ENCODE assay signal across 8 mouse cellular contexts in genomic region chr16:90379897-90380296, GRCm38 (mm10). TPM values are rescaled to one million over a fixed set of nuclear protein-coding genes. Genes with fewer than 3 reads are reported as not detected.
DNase-seq lines count a peak whose midpoint lies in the region; ATAC-seq lines count a peak whose summit lies in the region.

No protein-coding gene starts in this region.

- H3K9ac ChIP-seq in heart, embryonic 12.5 days, result no peak overlapping the region
- H3K9ac ChIP-seq in intestine, embryonic 14.5 days (ENCODE audit: low read length), result no peak overlapping the region
- H3K9ac ChIP-seq in midbrain, embryonic 15.5 days, result no peak overlapping the region

- H3K9me3 ChIP-seq in heart, embryonic 12.5 days (replicated peaks), result peaks cover 7% of the 10 kb centered on the region; the same call in 1 of the 2 replicates
- H3K9me3 ChIP-seq in intestine, embryonic 14.5 days (ENCODE audit: control insufficient read depth, low read length), result no peaks in the 10 kb centered on the region
- no peaks in the 10 kb centered on the region for H3K9me3 ChIP-seq in midbrain, embryonic 15.5 days

- no peaks in the 10 kb centered on the region for H3K36me3 ChIP-seq in heart, embryonic 12.5 days
- no peaks in the 10 kb centered on the region for H3K36me3 ChIP-seq in intestine, embryonic 14.5 days (ENCODE audit: control insufficient read depth, insufficient read depth, low read length)
- H3K36me3 ChIP-seq in midbrain, embryonic 15.5 days (replicated peaks), result no peaks in the 10 kb centered on the region

- H3K4me2 ChIP-seq in heart, embryonic 12.5 days, result no peak overlapping the region
- no peak overlapping the region for H3K4me2 ChIP-seq in intestine, embryonic 14.5 days (ENCODE audit: low read length)
- no peak overlapping the region for H3K4me2 ChIP-seq in midbrain, embryonic 15.5 days

- no peak overlapping the region for H3K4me3 ChIP-seq in heart, embryonic 12.5 days
- H3K4me3 ChIP-seq in intestine, embryonic 14.5 days (ENCODE audit: low read depth, low read length), result no peak overlapping the region
- no peak overlapping the region for H3K4me3 ChIP-seq in midbrain, embryonic 15.5 days

- intact Hi-C loops in left cerebral cortex, postnatal 36 days (cut with DNase I), result loop anchor here (1.0 to 10.0 kb wide), 4 partner anchors 53 to 333 kb away; no protein-coding TSS in a partner anchor

- DNase-seq in heart, adult 18-20 months, result peak; percentile 63 to 87
- peak; percentile 58 for DNase-seq in cerebellum, adult 9-11 months
- peak; percentile 59 for DNase-seq in gastrocnemius, adult 18-20 months (ENCODE audit: low spot score)
- peak; percentile 89 for DNase-seq in intestine, embryonic 14.5 days (ENCODE audit: low spot score)
- peak; percentile 62 to 63 for DNase-seq in left cerebral cortex, postnatal 36 days (ENCODE audit: low spot score in 2 of 2)
- DNase-seq in spleen, postnatal 10 days (ENCODE audit: low spot score in 2 of 2), result peak; percentile 37 to 79

- H3K4me1 ChIP-seq in heart, embryonic 12.5 days (replicated peaks), result peaks cover 25% of the 10 kb centered on the region
- peaks cover 16% of the 10 kb centered on the region for H3K4me1 ChIP-seq in intestine, embryonic 14.5 days (replicated peaks; ENCODE audit: control insufficient read depth, insufficient read depth, low read length)
- H3K4me1 ChIP-seq in midbrain, embryonic 15.5 days, result peaks cover 9% of the 10 kb centered on the region

- H3K27me3 ChIP-seq in heart, embryonic 12.5 days (replicated peaks), result peaks cover 5% of the 10 kb centered on the region; the same call in 1 of the 2 replicates
- 0 out of 2 replicates have a peak, but pooled peaks cover 8% of the 10 kb centered on the region for H3K27me3 ChIP-seq in intestine, embryonic 14.5 days (replicated peaks; ENCODE audit: control insufficient read depth, insufficient read depth, low read length)
- H3K27me3 ChIP-seq in midbrain, embryonic 15.5 days (replicated peaks), result peaks cover 6% of the 10 kb centered on the region

- no peak for ATAC-seq in heart, embryonic 12.5 days (ENCODE audit: insufficient number of reproducible peaks, low FRiP score)
- ATAC-seq in intestine, embryonic 14.5 days (replicated peaks; ENCODE audit: low FRiP score, low TSS enrichment, low read depth), result peak; percentile 60
- peak; percentile 34; the same call in 1 of the 2 replicates for ATAC-seq in midbrain, embryonic 15.5 days (replicated peaks)

- 14% methylated on average over 11 of the region's 11 CpGs for WGBS in heart, embryonic 12.5 days
- 16% methylated on average over 11 of the region's 11 CpGs for WGBS in intestine, embryonic 14.5 days
- WGBS in midbrain, embryonic 15.5 days, result 16% methylated on average over 11 of the region's 11 CpGs

- no peak overlapping the region for H3K27ac ChIP-seq in heart, embryonic 12.5 days (ENCODE audit: poor library complexity, severe bottlenecking)
- no peak overlapping the region for H3K27ac ChIP-seq in intestine, embryonic 14.5 days (ENCODE audit: low read depth)
- no peak overlapping the region for H3K27ac ChIP-seq in midbrain, embryonic 15.5 days

RNA-seq across cellular contexts. Expression of gene Hunk, which starts 5.9 kb away (rescaled TPM):
- total RNA-seq in heart, adult 18-20 months (2021), result under 1 TPM; 0.36 to 0.40 TPM
- 19.3 and 22.4 TPM in 2 replicates for polyA plus RNA-seq in heart, embryonic 12.5 days (2016; fragmentation: Nextera tagmentation; extraction: Ambion mirVana)
- under 1 TPM; 0.17 to 0.32 TPM for total RNA-seq in gastrocnemius, adult 18-20 months (2021)
- 11.0 and 12.2 TPM in 2 replicates for polyA plus RNA-seq in intestine, embryonic 14.5 days (2014; fragmentation: Nextera tagmentation; extraction: Ambion mirVana)
- 10 to 100 TPM; 13.7 to 25.6 TPM for total RNA-seq in left cerebral cortex, postnatal 36 days (2021)
- polyA plus RNA-seq in midbrain, embryonic 15.5 days (2015; fragmentation: Nextera tagmentation; extraction: Ambion mirVana), result 7.3 TPM in 2 replicates

Comparison
In these comparisons a context has a peak if more than half of its experiments do, and no peak if none do; other contexts are left out.
1. RNA of gene Hunk, which starts 5.9 kb away (total RNA-seq): 13.7 to 25.6 TPM in left cerebral cortex, postnatal 36 days; 0.36 to 0.40 TPM in heart, adult 18-20 months and 0.17 to 0.32 TPM in gastrocnemius, adult 18-20 months; every median in the first group is over 10 times any median in the second.
2. Peak in every context shown above with its lines, with median percentiles within 50 percentile points of each other: DNase-seq.